Comparison of ENCODE assay signal across 25 mouse cellular contexts in genomic region chr9:72746278-72746677, GRCm38 (mm10).
A peak's percentile ranks its signal among the peaks of the same experiment; 100 is the strongest.
DNase-seq lines count a peak whose midpoint lies in the region; ATAC-seq and TF ChIP-seq lines count a peak whose summit lies in the region.
"Had no signal": no experiment of that assay in that cellular context is flagged by ENCODE, and none has a peak within 500 bp of the region (broad histone marks: within the 10 kb centered on the region; RNA-seq: fewer than 3 reads in every experiment).

No protein-coding gene starts in this region.

- WGBS in forebrain, embryonic 12.5 days: 82% methylated on average over 5 of the region's 5 CpGs
- WGBS in forebrain, postnatal 0 days: 81% methylated on average over 5 of the region's 5 CpGs
- WGBS in heart, embryonic 10.5 days: 85% methylated on average over 5 of the region's 5 CpGs

- dilution Hi-C loops in CH12.LX (cut with MboI; ENCODE audit: extremely low pct_ligation_motif_present, extremely low pct_unique_long_range_greater_than_20kb, low sequenced_read_pairs): no loop called here

- TF ChIP-seq POLR2A in CH12.LX (IDR thresholded peaks at IDR 0.05; ENCODE audit: low read depth, low read length): no peak

- 0 out of 2 replicates have a peak overlapping the region, but pooled peaks have one; percentile 19 for H3K27ac ChIP-seq in forebrain, embryonic 12.5 days
- H3K27ac ChIP-seq in forebrain, postnatal 0 days (ENCODE audit: low read depth, low read length): no peak overlapping the region
- no peak overlapping the region for H3K27ac ChIP-seq in heart, embryonic 10.5 days
- no peak overlapping the region for H3K27ac ChIP-seq in CH12.LX (ENCODE audit: insufficient read depth, low read depth)
- H3K27ac ChIP-seq: embryonic facial prominence, embryonic 13.5 days; embryonic facial prominence, embryonic 15.5 days; forebrain, embryonic 10.5 days; forebrain, embryonic 13.5 days; forebrain, embryonic 15.5 days had no signal

- no peak for ATAC-seq in forebrain, embryonic 12.5 days (ENCODE audit: low FRiP score)
- no peak for ATAC-seq in forebrain, postnatal 0 days
- no peak for ATAC-seq in inflammation-experienced regulatory T-cells, adult 6 months
- ATAC-seq: CD4-positive, CD25-positive, alpha-beta regulatory T cell, adult 4 months; forebrain, embryonic 13.5 days; forebrain, embryonic 15.5 days had no signal

- H3K9ac ChIP-seq in forebrain, embryonic 12.5 days: no peak overlapping the region
- H3K9ac ChIP-seq in forebrain, postnatal 0 days: no peak overlapping the region
- no peak overlapping the region for H3K9ac ChIP-seq in CH12.LX (ENCODE audit: insufficient read depth, low read depth)
- H3K9ac ChIP-seq: embryonic facial prominence, embryonic 13.5 days; embryonic facial prominence, embryonic 15.5 days; forebrain, embryonic 13.5 days; forebrain, embryonic 15.5 days had no signal

- no peaks in the 10 kb centered on the region for H3K9me3 ChIP-seq in forebrain, embryonic 12.5 days
- H3K9me3 ChIP-seq in forebrain, postnatal 0 days (ENCODE audit: low read length): no peaks in the 10 kb centered on the region
- no peaks in the 10 kb centered on the region for H3K9me3 ChIP-seq in heart, embryonic 10.5 days
- H3K9me3 ChIP-seq in CH12.LX (replicated peaks; ENCODE audit: low read length): no peaks in the 10 kb centered on the region
- H3K9me3 ChIP-seq: embryonic facial prominence, embryonic 13.5 days; embryonic facial prominence, embryonic 15.5 days; forebrain, embryonic 10.5 days; forebrain, embryonic 13.5 days; forebrain, embryonic 15.5 days had no signal

- in situ Hi-C loops in CH12.LX (cut with MboI; ENCODE audit: low pct_ligation_motif_present, low pct_unique_long_range_greater_than_20kb, low sequenced_read_pairs): no loop called here

- H3K36me3 ChIP-seq in forebrain, embryonic 12.5 days (replicated peaks): peaks cover 83% of the 10 kb centered on the region
- H3K36me3 ChIP-seq in forebrain, postnatal 0 days (ENCODE audit: insufficient read depth): peaks cover 77% of the 10 kb centered on the region
- peaks cover 85% of the 10 kb centered on the region for H3K36me3 ChIP-seq in heart, embryonic 10.5 days
- H3K36me3 ChIP-seq in CH12.LX (replicated peaks in 1 of 2; ENCODE audit: control insufficient read depth in 1 of 2, insufficient read depth in 1 of 2, low read length in 1 of 2): peaks cover 29 to 82% of the 10 kb centered on the region in 2 experiments
- H3K36me3 ChIP-seq in splenic B cell, adult 2 months (ENCODE audit: control insufficient read depth, insufficient read depth, low read length, poor library complexity, severe bottlenecking): peaks cover 4% of the 10 kb centered on the region; the same call in 1 of the 2 replicates

- no peak overlapping the region for H3K4me2 ChIP-seq in forebrain, embryonic 12.5 days
- no peak overlapping the region for H3K4me2 ChIP-seq in forebrain, postnatal 0 days (ENCODE audit: low read depth)
- no peak overlapping the region for H3K4me2 ChIP-seq in CH12.LX (ENCODE audit: insufficient read depth, low read depth, poor library complexity, severe bottlenecking)
- H3K4me2 ChIP-seq: embryonic facial prominence, embryonic 13.5 days; embryonic facial prominence, embryonic 15.5 days; forebrain, embryonic 13.5 days; forebrain, embryonic 15.5 days had no signal

- no peaks in the 10 kb centered on the region for H3K27me3 ChIP-seq in forebrain, embryonic 12.5 days
- H3K27me3 ChIP-seq in forebrain, postnatal 0 days (ENCODE audit: insufficient read depth, low read length): no peaks in the 10 kb centered on the region
- no peaks in the 10 kb centered on the region for H3K27me3 ChIP-seq in heart, embryonic 10.5 days (ENCODE audit: insufficient read depth, poor library complexity, severe bottlenecking)
- no peaks in the 10 kb centered on the region for H3K27me3 ChIP-seq in CH12.LX (replicated peaks)
- no peaks in the 10 kb centered on the region for H3K27me3 ChIP-seq in splenic B cell, adult 2 months (ENCODE audit: control insufficient read depth, insufficient read depth, low read length, poor library complexity, severe bottlenecking)
- H3K27me3 ChIP-seq: embryonic facial prominence, embryonic 13.5 days; embryonic facial prominence, embryonic 15.5 days; forebrain, embryonic 13.5 days; forebrain, embryonic 15.5 days had no signal

- no peaks in the 10 kb centered on the region for H3K79me2 ChIP-seq in CH12.LX (replicated peaks; ENCODE audit: control insufficient read depth, extremely low read depth, insufficient read depth, poor library complexity, severe bottlenecking)

- peak; percentile 47 for TF ChIP-seq EP300 in CH12.LX (IDR thresholded peaks at IDR 0.05; ENCODE audit: low read length)

- no peak for TF ChIP-seq RAD21 in CH12.LX (IDR thresholded peaks at IDR 0.05; ENCODE audit: low read depth, low read length)

- H3K4me3 ChIP-seq in forebrain, embryonic 12.5 days (replicated peaks): no peak overlapping the region
- no peak overlapping the region for H3K4me3 ChIP-seq in forebrain, postnatal 0 days (ENCODE audit: low read depth, low read length)
- no peak overlapping the region for H3K4me3 ChIP-seq in heart, embryonic 10.5 days
- H3K4me3 ChIP-seq in CH12.LX (replicated peaks in 1 of 3; ENCODE audit: low read depth in 2 of 3, low read length in 2 of 3, poor library complexity in 1 of 3): no peak overlapping the region
- H3K4me3 ChIP-seq: embryonic facial prominence, embryonic 13.5 days; embryonic facial prominence, embryonic 15.5 days; erythroblast, embryonic 14.5 days; forebrain, embryonic 10.5 days; forebrain, embryonic 13.5 days; forebrain, embryonic 15.5 days had no signal

- TF ChIP-seq CTCF in forebrain, postnatal 0 days (IDR thresholded peaks at IDR 0.05; ENCODE audit: low read depth): no peak
- TF ChIP-seq CTCF in CH12.LX (conservative IDR thresholded peaks at IDR 0.05 in 1 of 2, IDR thresholded peaks at IDR 0.05 in 1 of 2; ENCODE audit: low read depth in 2 of 2, low read length in 2 of 2): no peak

- no peak for DNase-seq in forebrain, postnatal 0 days
- peak; percentile 77 for DNase-seq in heart, adult 11 months
- DNase-seq in heart, embryonic 10.5 days (ENCODE audit: low spot score): no peak
- DNase-seq in CH12.LX (ENCODE audit: extremely low read depth): peak; percentile 51
- DNase-seq in splenic B cell, adult 2 months (ENCODE audit: low read depth, low spot score): peak; percentile 20
- DNase-seq: adrenal gland, adult 2 months; adrenal gland, postnatal 10 days; adrenal gland, postnatal 25 days; B cell, adult 2 months; cerebellum, adult 11 months; cerebellum, adult 18-20 months; cerebellum, adult 8-10 months; cerebellum, adult 9-11 months; cerebellum, postnatal 14 days; cerebellum, postnatal 36 days; embryo, embryonic 11 days had no signal

- no peaks in the 10 kb centered on the region for H3K4me1 ChIP-seq in forebrain, embryonic 12.5 days
- no peaks in the 10 kb centered on the region for H3K4me1 ChIP-seq in forebrain, postnatal 0 days (ENCODE audit: insufficient read depth)
- H3K4me1 ChIP-seq in heart, embryonic 10.5 days: no peaks in the 10 kb centered on the region
- peaks cover 4 to 36% of the 10 kb centered on the region in 2 experiments for H3K4me1 ChIP-seq in CH12.LX (ENCODE audit: control insufficient read depth in 1 of 2, insufficient read depth in 2 of 2)
- H3K4me1 ChIP-seq: embryonic facial prominence, embryonic 13.5 days; embryonic facial prominence, embryonic 15.5 days; forebrain, embryonic 10.5 days; forebrain, embryonic 13.5 days; forebrain, embryonic 15.5 days had no signal

TF ChIP-seq in CH12.LX, 34 proteins besides CTCF, POLR2A, EP300 and RAD21:
- no peak for TF ChIP-seq CHD1 (IDR thresholded peaks at IDR 0.05; ENCODE audit: low read depth, low read length)
- TF ChIP-seq MAFK (IDR thresholded peaks at IDR 0.05; ENCODE audit: insufficient replicate concordance, low read length): no peak
- no peak for TF ChIP-seq MXI1 (IDR thresholded peaks at IDR 0.05; ENCODE audit: low read depth, low read length)
- no peak for TF ChIP-seq KAT2A (IDR thresholded peaks at IDR 0.05; ENCODE audit: insufficient replicate concordance, low read length)
TF ChIP-seq in CH12.LX: peak in this region for 0.

Comparison
In these comparisons a context has a peak if more than half of its experiments do, and no peak if none do; other contexts are left out.
1. DNase-seq: peak in heart, adult 11 months (single experiment), CH12.LX (single experiment) and splenic B cell, adult 2 months (single experiment); none in forebrain, postnatal 0 days (single experiment) and heart, embryonic 10.5 days (single experiment).